Mouse (Mus musculus): Measurements from ENCODE around the gene Tpst1. TPM values are rescaled to one million over a fixed set of nuclear protein-coding genes. Genes with fewer than 3 reads are reported as not detected.

Gene Tpst1
- 82.7 and 87.3 TPM in 2 replicates for polyA plus RNA-seq (2014; fragmentation: Nextera tagmentation; extraction: Ambion mirVana)

DNA sequence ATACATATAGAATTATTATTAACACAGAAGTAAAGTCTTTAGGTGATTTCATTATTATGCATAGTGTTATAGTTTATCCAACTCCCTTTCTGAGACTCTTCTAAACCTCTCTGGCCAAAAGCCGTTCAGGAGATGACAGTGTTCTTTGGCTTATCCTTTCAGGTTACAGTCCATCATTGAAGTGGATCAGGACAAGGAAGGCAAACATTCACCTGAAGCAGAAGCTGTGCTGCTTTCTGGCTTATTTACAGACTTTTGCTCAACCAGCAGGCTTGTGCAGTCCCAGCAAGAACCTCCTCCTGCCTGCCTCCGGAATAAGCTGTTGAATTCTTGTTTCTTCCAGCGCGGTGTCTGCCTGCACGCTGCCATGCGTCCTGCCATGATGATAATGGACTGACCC, at the start of gene Tpst1:
Gene Tpst1, plus strand, starts transcription at position 301 of the 400 bp plus-strand sequence.
- Histone ChIP-seq H3K27me3 (ENCODE audit: control insufficient read depth, insufficient read depth, low read length) (no peaks in the 10 kb centered on the region), H3K27ac (ENCODE audit: low read length) (no peak within 1 kb of the TSS), H3K4me2 (replicated peaks; ENCODE audit: low read depth, low read length) (no peak within 1 kb of the TSS), H3K36me3 (ENCODE audit: control insufficient read depth, insufficient read depth, low read length) (no peaks in the 10 kb centered on the region), H3K4me1 (ENCODE audit: control insufficient read depth, insufficient read depth, low read length) (no peaks in the 10 kb centered on the region), H3K9me3 (ENCODE audit: control insufficient read depth, low read depth, low read length) (no peaks in the 10 kb centered on the region), H3K9ac (replicated peaks; ENCODE audit: low read depth, low read length) (no peak within 1 kb of the TSS), H3K4me3 (ENCODE audit: low read depth, low read length) (no peak within 1 kb of the TSS)
- 88% methylated on average over 6 of the region's 6 CpGs for WGBS
- no peak for ATAC-seq (ENCODE audit: insufficient number of reproducible peaks, insufficient read depth, low FRiP score, low read depth)

- ATAC-seq (ENCODE audit: insufficient number of reproducible peaks, insufficient read depth, low FRiP score, low read depth) = peak; percentile 92
- under 1% methylated on average over 32 of the region's 32 CpGs for WGBS
- peak overlapping the region; percentile 56 for H3K4me3 ChIP-seq (ENCODE audit: low read depth, low read length)
- H3K36me3 ChIP-seq (ENCODE audit: control insufficient read depth, insufficient read depth, low read length) = no peaks in the 10 kb centered on the region
- peak overlapping the region; percentile 80 for H3K27ac ChIP-seq (ENCODE audit: low read length)
- peaks cover 3% of the 10 kb centered on the region; the same call in 1 of the 2 replicates for H3K4me1 ChIP-seq (ENCODE audit: control insufficient read depth, insufficient read depth, low read length)
- H3K9me3 ChIP-seq (ENCODE audit: control insufficient read depth, low read depth, low read length) = no peaks in the 10 kb centered on the region
- no peaks in the 10 kb centered on the region for H3K27me3 ChIP-seq (ENCODE audit: control insufficient read depth, insufficient read depth, low read length)
- peak overlapping the region; percentile 42 for H3K9ac ChIP-seq (replicated peaks; ENCODE audit: low read depth, low read length)
- peak overlapping the region; percentile 88 for H3K4me2 ChIP-seq (replicated peaks; ENCODE audit: low read depth, low read length)
Observed at GRCm38 (mm10) chr5:130023767-130024539, 49.2 kb upstream of the Tpst1 start.

DNA sequence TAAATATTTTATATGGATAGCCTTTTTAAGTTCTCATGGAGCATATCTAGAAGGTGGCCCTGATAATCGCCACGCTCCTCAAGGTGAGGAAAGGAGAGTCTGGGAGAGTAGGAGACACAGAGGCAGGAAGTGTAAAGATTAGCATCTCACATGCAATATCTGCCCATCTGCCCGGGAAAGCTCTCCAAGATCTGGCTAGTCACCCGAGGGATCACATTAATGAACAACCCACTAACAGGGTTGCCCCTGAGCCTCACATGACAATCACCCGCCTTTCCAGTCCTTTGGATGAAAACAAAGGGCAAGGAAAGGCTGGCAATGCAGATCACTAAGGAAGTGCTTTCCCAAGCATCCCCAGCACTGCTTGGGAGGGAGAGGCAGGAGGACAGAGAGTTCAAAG, 46.0 kb upstream of the Tpst1 start:
- no peak for ATAC-seq (ENCODE audit: insufficient number of reproducible peaks, insufficient read depth, low FRiP score, low read depth)
- WGBS = 74% methylated on average over 5 of the region's 5 CpGs
- H3K27ac ChIP-seq (ENCODE audit: low read length) = no peak overlapping the region
- no peaks in the 10 kb centered on the region for H3K36me3 ChIP-seq (ENCODE audit: control insufficient read depth, insufficient read depth, low read length)
- no peak overlapping the region for H3K4me3 ChIP-seq (ENCODE audit: low read depth, low read length)
- no peak overlapping the region for H3K9ac ChIP-seq (replicated peaks; ENCODE audit: low read depth, low read length)
- H3K9me3 ChIP-seq (ENCODE audit: control insufficient read depth, low read depth, low read length) = no peaks in the 10 kb centered on the region
- H3K27me3 ChIP-seq (ENCODE audit: control insufficient read depth, insufficient read depth, low read length) = no peaks in the 10 kb centered on the region
- H3K4me2 ChIP-seq (replicated peaks; ENCODE audit: low read depth, low read length) = no peak overlapping the region
- H3K4me1 ChIP-seq (ENCODE audit: control insufficient read depth, insufficient read depth, low read length) = peaks cover 5% of the 10 kb centered on the region; the same call in 1 of the 2 replicates

GRCm38 (mm10) chr5:130027696-130028095, 45.4 kb upstream of the Tpst1 start:
- 79% methylated on average over 7 of the region's 7 CpGs for WGBS
- H3K9ac ChIP-seq (replicated peaks; ENCODE audit: low read depth, low read length) = no peak overlapping the region
- ATAC-seq (ENCODE audit: insufficient number of reproducible peaks, insufficient read depth, low FRiP score, low read depth) = no peak

GRCm38 (mm10) chr5:130029142-130029897, 43.8 kb upstream of the Tpst1 start, which contains the start of the genes Asl and Crcp:
Asl (minus strand) TSS chr5:130029247.
Crcp (plus strand) TSS chr5:130029290.
- Histone ChIP-seq H3K4me2 (replicated peaks; ENCODE audit: low read depth, low read length) (peak within 1 kb of the TSS; percentile 75), H3K9me3 (ENCODE audit: control insufficient read depth, low read depth, low read length) (no peaks in the 10 kb centered on the region), H3K27ac (ENCODE audit: low read length) (peak within 1 kb of the TSS; percentile 89), H3K4me1 (ENCODE audit: control insufficient read depth, insufficient read depth, low read length) (peaks cover 5% of the 10 kb centered on the region; the same call in 1 of the 2 replicates), H3K36me3 (ENCODE audit: control insufficient read depth, insufficient read depth, low read length) (no peaks in the 10 kb centered on the region), H3K4me3 (ENCODE audit: low read depth, low read length) (peak within 1 kb of the TSS; percentile 51), H3K9ac (replicated peaks; ENCODE audit: low read depth, low read length) (peak within 1 kb of the TSS; percentile 43), H3K27me3 (ENCODE audit: control insufficient read depth, insufficient read depth, low read length) (no peaks in the 10 kb centered on the region)
- ATAC-seq (ENCODE audit: insufficient number of reproducible peaks, insufficient read depth, low FRiP score, low read depth) = peak; percentile 84
- 2% methylated on average over 51 of the region's 51 CpGs for WGBS

More at GRCm38 (mm10) chr5:130027696-130028095, 45.4 kb upstream of the Tpst1 start:
- Histone ChIP-seq H3K4me3 (ENCODE audit: low read depth, low read length) (no peak overlapping the region), H3K9me3 (ENCODE audit: control insufficient read depth, low read depth, low read length) (no peaks in the 10 kb centered on the region), H3K36me3 (ENCODE audit: control insufficient read depth, insufficient read depth, low read length) (no peaks in the 10 kb centered on the region), H3K4me1 (ENCODE audit: control insufficient read depth, insufficient read depth, low read length) (peaks cover 5% of the 10 kb centered on the region; the same call in 1 of the 2 replicates), H3K27ac (ENCODE audit: low read length) (no peak overlapping the region), H3K4me2 (replicated peaks; ENCODE audit: low read depth, low read length) (no peak overlapping the region), H3K27me3 (ENCODE audit: control insufficient read depth, insufficient read depth, low read length) (no peaks in the 10 kb centered on the region)

GRCm38 (mm10) chr5:130031410-130032390, 41.4 kb upstream of the Tpst1 start:
- no peak for ATAC-seq (ENCODE audit: insufficient number of reproducible peaks, insufficient read depth, low FRiP score, low read depth)
- WGBS = 92% methylated on average over 19 of the region's 19 CpGs
- H3K4me2 ChIP-seq (replicated peaks; ENCODE audit: low read depth, low read length) = no peak overlapping the region
- no peak overlapping the region for H3K9ac ChIP-seq (replicated peaks; ENCODE audit: low read depth, low read length)
- H3K4me3 ChIP-seq (ENCODE audit: low read depth, low read length) = no peak overlapping the region
- no peaks in the 10 kb centered on the region for H3K9me3 ChIP-seq (ENCODE audit: control insufficient read depth, low read depth, low read length)
- H3K27ac ChIP-seq (ENCODE audit: low read length) = no peak overlapping the region
- peaks cover 3% of the 10 kb centered on the region; the same call in 1 of the 2 replicates for H3K36me3 ChIP-seq (ENCODE audit: control insufficient read depth, insufficient read depth, low read length)
- H3K27me3 ChIP-seq (ENCODE audit: control insufficient read depth, insufficient read depth, low read length) = no peaks in the 10 kb centered on the region
- 0 out of 2 replicates have a peak, but pooled peaks cover 2% of the 10 kb centered on the region for H3K4me1 ChIP-seq (ENCODE audit: control insufficient read depth, insufficient read depth, low read length)

- Histone ChIP-seq H3K4me3 (ENCODE audit: low read depth, low read length) (no peak overlapping the region), H3K36me3 (ENCODE audit: control insufficient read depth, insufficient read depth, low read length) (peaks cover 3% of the 10 kb centered on the region; the same call in 1 of the 2 replicates), H3K4me1 (ENCODE audit: control insufficient read depth, insufficient read depth, low read length) (0 out of 2 replicates have a peak, but pooled peaks cover 2% of the 10 kb centered on the region), H3K27me3 (ENCODE audit: control insufficient read depth, insufficient read depth, low read length) (no peaks in the 10 kb centered on the region), H3K4me2 (replicated peaks; ENCODE audit: low read depth, low read length) (no peak overlapping the region), H3K9me3 (ENCODE audit: control insufficient read depth, low read depth, low read length) (no peaks in the 10 kb centered on the region), H3K9ac (replicated peaks; ENCODE audit: low read depth, low read length) (no peak overlapping the region), H3K27ac (ENCODE audit: low read length) (no peak overlapping the region)
- ATAC-seq (ENCODE audit: insufficient number of reproducible peaks, insufficient read depth, low FRiP score, low read depth) = no peak
- 69% methylated on average over 2 of the region's 2 CpGs for WGBS
Observed at GRCm38 (mm10) chr5:130033869-130034268, 39.3 kb upstream of the Tpst1 start.
